Mouse (Mus musculus) cerebellum, adult 18-20 months (tissue): ENCODE measurements around the gene Utrn.

Experiments used
- DNase-seq, 2 experiments: peaks; one replicate each; pipeline ENCODE4 v3.0.0; 2021

Utrn gene

DNA sequence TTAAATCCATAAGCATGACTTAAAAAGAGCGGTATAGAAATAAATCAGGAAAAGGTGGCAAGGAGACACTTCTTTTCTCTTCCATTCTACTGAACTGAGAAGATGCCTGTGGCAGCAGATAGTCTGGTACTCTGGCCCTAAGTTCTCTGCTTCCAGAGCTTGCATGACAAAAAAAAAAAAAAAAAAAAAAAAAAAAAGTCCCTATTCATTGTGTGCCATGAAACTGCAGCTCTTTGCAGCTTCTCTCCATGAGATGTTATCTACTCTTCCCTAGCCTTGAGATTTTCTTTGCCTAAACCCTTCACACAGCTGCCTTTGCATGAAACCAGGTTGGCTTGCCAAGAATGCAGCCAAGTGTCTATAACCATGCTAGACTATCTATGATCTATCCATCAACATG, 489.0 kb downstream of the Utrn start:
- no peak for DNase-seq

DNA sequence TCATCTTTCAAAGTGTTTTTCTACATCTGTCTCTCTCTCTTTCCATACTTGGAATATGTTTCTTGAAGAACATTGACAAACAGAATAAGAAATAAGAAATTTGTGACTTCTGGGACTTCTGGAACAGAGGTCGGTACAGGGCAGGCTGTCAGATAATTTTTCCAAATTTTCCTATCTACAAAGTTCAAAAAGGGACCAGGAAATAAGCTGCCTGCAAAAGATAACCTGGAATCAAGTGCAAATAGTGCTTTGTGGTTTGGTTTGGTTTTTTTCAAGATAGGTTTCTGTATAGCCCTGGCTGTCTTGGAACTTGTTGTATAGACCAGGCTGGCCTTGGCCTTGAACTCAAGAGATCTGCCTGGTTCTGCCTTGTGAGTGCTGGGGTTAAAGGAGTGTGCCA, 490.0 kb downstream of the Utrn start:
- no peak for DNase-seq

DNA sequence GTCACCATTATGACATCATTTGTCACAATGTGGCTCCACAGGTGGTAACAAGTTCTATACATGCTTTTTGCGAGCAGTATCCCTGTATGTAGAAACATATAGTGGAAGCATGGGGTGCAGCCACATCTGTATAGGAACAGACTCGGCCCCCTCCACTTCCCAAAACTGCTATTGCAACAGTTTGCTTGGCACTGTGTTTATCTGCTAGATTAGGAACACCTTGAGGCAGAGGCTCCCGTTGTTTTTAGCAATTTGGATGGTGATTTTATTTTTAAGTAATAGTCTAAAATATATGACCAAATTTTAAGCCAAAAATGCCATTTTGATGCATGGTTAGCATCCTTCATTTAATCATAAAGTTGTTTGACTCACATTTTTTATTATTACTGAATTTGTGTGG, 491.4 kb downstream of the Utrn start:
- no peak for DNase-seq

DNA sequence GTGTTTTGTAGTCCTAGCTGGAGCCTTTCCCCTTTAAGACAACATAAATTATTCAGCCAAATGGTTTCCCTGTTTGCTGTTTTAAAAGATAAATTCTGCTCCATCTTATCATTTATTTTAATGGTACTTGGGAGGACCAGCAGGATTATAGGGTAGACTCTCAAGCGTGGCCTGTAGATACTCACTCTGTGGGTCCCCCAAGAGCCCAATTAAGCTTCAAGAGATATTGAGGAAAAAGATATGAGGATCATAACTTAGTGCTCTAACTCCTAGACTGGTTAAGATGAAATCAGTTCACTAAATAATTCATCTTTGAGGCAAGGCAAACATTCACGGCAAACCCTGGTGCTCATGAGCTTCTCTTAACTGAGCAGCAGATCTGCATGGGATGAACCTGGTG, 493.1 kb downstream of the Utrn start:
- DNase-seq: no peak

DNA sequence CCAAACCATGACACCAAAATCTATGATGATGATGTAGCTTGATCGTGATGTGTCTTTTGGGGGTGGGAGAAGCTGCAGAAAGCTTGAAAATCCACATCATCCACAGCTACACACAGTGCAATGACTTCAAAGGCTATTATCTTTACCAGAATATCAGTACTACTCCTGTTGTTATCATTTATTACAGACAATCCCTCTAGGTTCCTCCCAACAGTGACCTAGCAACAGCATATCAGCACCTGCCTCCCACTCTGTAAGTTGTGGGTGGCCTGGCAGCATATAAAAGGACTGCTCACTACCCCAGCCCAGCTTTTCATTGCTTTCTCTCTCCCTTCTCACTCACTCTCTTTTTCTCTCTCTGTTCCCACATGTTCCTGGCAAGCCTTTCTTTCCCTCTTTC, 494.4 kb downstream of the Utrn start:
- no peak for DNase-seq

DNA sequence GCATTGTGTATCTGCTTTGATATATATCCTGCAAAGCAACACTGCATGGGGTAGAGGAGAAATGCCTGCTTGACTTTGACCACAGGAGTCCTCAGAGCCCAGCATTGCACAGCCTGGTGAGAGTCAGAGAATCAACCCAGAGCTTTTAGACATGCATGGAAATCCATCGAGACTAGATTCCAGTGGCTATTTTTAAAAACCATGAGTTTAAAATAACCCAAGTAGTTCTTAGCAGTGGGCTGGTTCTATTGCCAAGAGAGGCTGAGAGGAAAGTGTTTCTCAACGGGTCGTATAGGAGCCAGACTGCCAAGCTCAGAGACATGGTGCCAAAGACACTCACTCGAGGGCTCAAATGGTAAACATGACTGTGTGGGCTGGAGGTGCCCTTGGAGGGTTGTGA, 514.6 kb downstream of the Utrn start:
- no peak for DNase-seq

DNA sequence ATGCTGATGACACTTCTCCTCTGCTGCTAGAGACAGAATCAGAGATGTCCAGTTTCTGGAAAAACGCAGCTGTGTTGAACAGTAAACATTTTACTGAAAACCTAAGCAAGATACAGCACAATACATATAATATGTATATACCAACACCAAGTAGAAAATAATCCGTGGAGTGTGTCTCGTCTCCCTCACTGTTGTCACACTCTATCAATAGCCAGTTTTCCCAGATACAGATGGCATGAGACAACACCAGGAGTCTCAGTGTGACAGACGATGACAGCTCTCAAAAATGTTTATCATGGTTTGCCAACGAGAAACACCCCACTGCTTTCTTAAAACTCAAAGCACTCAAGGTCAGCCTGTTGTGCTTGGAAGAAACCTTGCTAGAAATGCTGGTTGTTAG, 515.1 kb downstream of the Utrn start:
- DNase-seq: no peak

DNA sequence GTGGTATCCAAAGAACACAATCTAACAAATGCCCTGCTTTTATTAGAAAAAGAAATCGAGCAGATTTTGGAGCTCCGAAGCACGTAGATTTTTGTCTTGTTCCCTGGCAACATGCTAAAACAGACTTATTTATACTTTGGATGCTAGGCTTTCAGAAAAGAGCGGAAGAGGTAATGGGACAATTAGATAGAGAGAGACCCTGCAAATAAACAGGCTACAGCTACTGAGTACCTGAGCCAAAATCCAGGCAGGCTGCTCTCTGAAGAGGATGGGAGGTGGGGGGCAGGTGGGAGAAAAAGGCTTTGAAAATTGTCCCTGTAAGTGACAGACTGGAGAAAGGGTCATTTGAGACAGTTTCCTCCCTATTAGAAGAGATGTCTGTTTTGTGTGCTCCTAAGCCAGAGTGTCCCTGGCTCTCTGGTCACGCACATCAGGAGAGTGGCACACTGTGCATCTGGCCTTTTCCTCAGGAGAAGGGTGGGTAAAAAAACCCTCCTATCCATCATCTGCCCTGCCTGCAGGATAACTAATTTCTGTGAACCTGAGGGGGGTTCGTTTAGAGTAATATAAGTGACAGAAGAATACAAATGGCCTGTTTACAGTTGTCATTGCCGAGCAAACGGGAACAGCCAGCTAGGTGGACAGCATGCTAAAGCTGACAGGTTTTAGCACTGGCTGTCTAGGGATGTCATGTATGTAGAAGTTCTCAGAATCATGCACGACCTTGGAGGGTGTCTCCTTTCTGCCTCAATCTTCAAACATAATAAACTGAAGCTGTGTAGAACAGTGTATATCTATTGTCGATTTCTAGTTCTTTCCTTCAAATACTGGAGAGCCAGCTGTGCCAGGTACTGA, 529.2 kb downstream of the Utrn start:
- no peak for DNase-seq

DNA sequence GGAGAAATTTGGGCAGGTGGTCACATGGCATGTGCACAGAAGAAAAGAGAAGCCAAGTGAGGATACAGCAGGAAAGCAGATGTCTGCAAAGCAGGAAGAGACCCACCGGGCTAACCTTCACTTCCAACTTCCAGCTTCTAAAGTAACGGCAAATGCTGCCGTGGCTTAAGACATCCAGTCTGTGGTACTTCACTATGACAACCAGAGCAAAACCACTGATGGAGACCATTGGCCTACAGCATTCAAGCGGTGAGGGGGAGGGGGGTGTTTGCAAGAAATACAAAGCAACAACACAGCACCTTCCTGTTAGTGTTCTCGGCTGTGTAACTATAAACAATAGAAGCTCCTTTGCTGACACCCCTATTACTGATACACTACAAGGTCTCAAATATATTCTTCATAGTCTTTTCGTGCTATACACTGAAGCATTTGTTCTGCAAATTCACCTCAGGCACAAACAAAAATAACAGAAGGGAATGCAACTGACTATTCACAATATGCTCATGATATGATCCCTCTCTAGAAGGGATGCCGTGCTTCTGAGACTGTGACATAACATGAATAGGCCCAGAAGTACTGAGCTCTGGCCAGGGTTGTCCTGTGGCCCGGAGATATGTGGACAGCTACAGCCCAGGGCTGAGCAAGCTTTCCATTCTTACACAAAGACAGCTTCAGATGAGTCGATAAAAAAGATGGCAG, 530.0 kb downstream of the Utrn start:
- no peak for DNase-seq
